Mouse (Mus musculus): ENCODE data around the gene Nav3.

DNA sequence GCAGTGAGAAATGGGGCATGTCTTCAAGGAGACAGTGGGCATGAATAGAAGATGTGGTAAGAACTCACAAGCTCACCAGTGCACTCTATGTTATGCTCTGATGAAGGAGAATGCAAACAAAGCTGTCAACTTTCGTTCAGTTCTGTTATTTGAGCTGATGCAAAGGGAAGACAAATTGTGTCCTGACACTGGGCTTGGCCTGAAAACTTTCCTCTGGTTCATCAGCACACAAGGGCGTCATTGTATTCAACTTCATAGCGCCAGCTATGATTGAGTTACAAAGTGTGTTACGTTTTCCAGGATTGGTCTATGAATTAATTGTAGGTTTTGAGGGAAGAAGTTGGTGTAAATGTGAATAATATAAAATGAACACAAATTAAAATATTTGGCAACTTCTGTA lies 548.8 kb downstream of the Nav3 start:
- TF ChIP-seq CTCF (IDR thresholded peaks at IDR 0.05; ENCODE audit: low read depth, low read length) (no peak), POLR2A (IDR thresholded peaks at IDR 0.05; ENCODE audit: borderline replicate concordance, low read depth, low read length) (no peak)
